Mouse (Mus musculus) NIH3T3 (cell line): Measurements from ENCODE around the gene Tmprss4.
A peak's percentile ranks its signal among the peaks of the same experiment; 100 is the strongest.

Experiments used
- DNase-seq: peaks from one replicate; pipeline ENCODE4 v3.0.0-alpha.2; 2012; ENCODE audit warnings: low read depth

The Tmprss4 gene

DNA sequence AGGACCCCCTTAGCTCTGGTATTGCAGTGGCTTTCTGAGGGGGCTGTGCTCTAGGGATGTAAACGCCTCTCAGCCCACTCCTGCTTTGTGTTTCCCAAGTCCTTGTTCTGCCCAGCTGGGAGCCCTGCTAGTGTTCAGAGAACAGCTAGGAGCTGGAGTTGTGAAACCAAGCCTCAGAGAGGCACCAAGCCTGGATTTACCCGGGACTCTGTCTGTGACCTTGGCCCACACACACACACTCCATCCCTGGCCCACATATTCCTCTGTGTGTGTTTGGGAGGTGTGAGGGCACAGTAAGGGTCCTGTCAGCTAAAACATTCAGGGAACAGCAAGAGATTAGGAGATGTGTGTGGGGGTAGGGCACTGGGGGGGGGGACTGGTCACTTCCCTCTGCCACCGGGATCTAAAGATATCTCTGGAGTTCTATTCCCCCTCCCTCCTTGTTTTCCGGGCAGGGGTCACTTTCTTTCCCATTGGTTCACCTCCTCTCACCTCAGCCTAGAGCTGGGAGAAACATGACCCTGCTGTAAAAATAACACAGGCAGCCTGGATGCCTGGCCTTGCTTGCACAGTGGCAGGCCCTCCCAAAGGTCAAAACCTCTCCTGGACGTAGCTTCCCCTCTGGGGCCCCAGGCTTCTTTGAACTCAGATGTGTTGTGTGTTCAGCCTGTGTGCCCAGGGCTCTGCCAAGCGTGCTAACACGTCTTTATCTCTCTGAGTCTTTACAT is 67.3 kb downstream of the Tmprss4 start:
- no peak for DNase-seq

- DNase-seq: peak; percentile 9
Observed at GRCm38 (mm10) chr9:45133484-45134310, 70.2 kb downstream of the Tmprss4 start.

GRCm38 (mm10) chr9:45130119-45130518 is 73.8 kb downstream of the Tmprss4 start:
- no peak for DNase-seq

DNA sequence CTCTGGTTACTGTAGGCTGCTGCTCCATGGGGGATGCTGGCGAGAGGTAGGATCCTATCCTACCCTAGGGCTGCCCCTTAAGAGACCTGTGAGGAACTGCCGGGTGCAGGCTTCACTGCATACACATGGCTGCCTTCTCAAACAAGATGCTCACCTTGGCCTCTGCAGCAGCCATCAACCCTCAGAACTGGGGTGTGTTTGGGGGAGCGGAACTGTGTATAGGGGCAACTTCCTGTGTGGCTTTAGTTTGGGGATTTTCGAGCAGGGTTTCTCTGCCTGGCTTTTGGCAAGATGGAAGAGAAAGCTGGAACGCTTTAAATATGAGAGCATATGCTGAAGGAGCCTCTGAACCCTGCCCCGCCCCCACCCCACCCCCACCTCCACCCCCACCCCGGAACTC is 77.0 kb downstream of the Tmprss4 start:
- DNase-seq: no peak

GRCm38 (mm10) chr9:45125211-45125610 is 78.7 kb downstream of the Tmprss4 start:
- no peak for DNase-seq
